Mouse (Mus musculus) hindbrain, embryonic 15.5 days (tissue): ENCODE measurements around the gene Pbx1. TPM values are rescaled to one million over a fixed set of nuclear protein-coding genes. Genes with fewer than 3 reads are reported as not detected.

Experiments used
- ATAC-seq: fragments of 200-750 bp; cut with Nextera tagmentation; 2 replicates; pipeline ENCODE4 v1.8.0; 2017; ENCODE audit warnings: low read depth, moderate number of reproducible peaks, moderate TSS enrichment; ENCODE audit not compliant: low FRiP score
- H3K27ac ChIP-seq: fragments of 300-500 bp; sonication (generic); replicated peaks from 2 replicates; pipeline ENCODE4 v1.5.1; 2015; ENCODE audit warnings: mild to moderate bottlenecking, inconsistent platforms
- H3K27me3 ChIP-seq: fragments of 300-500 bp; sonication (generic); 2 replicates; pipeline ENCODE4 v1.6.1; 2015; ENCODE audit warnings: control low read depth, inconsistent platforms
- H3K36me3 ChIP-seq: fragments of 300-500 bp; sonication (generic); 2 replicates; pipeline ENCODE4 v1.6.1; 2015; ENCODE audit warnings: control low read depth, inconsistent platforms
- H3K4me1 ChIP-seq: fragments of 300-500 bp; sonication (generic); replicated peaks from 2 replicates; pipeline ENCODE4 v1.6.1; 2015; ENCODE audit warnings: control low read depth, inconsistent platforms
- H3K4me2 ChIP-seq: fragments of 300-500 bp; sonication (generic); 2 replicates; pipeline ENCODE4 v1.6.1; 2015; ENCODE audit warnings: moderate library complexity, mild to moderate bottlenecking, inconsistent platforms
- H3K4me3 ChIP-seq: fragments of 300-500 bp; sonication (generic); 2 replicates; pipeline ENCODE4 v1.5.1; 2015; ENCODE audit warnings: mild to moderate bottlenecking, inconsistent platforms
- H3K9ac ChIP-seq: fragments of 300-500 bp; sonication (generic); 2 replicates; pipeline ENCODE4 v1.6.1; 2015; ENCODE audit warnings: inconsistent platforms
- H3K9me3 ChIP-seq: fragments of 300-500 bp; sonication (generic); 2 replicates; pipeline ENCODE4 v1.6.1; 2016; ENCODE audit warnings: control low read depth, inconsistent platforms
- WGBS: fragments of 180-500 bp; shearing (Covaris S2); methylation state at CpG from one replicate; pipeline ENCODE4 v1.1.7; 2015; 5-methylcytosine and 5-hydroxymethylcytosine counted together
- polyA plus RNA-seq: library from polyadenylated mRNA; unstranded; fragments of >200 nt; fragmentation: Nextera tagmentation; extraction: Ambion mirVana; gene quantifications from 2 replicates; pipeline ENCODE4 v1.2.1, GENCODE M21; 2015

Gene Pbx1
- polyA plus RNA-seq, 1 experiment from 2014 or later: 44.2 TPM

DNA sequence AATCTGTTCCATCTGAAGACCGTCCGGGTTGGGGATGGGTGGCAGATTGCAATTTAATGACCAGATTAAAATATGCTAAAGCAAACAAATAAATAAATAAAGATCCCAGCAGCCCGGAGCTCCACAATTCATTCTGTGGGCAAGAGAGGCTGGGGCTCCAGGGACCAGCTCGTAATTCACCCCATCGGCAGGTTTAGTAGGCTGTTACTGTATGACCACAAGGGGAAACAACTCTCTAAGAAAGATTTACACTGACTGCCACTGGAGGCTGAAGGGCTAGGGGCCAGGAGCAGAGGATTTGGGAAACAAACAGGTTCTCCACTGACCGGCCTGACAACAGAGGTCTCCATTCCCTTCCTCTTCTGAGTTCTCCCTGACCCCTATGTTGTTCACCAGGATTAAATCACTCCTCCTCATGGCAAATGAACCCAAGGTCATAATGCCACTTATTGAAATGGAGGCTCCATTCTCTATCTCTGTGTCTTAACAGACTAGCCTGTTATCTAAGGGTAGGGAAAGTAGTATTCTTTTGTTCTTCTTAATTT lies 292.9 kb downstream of the Pbx1 start:
- Histone ChIP-seq H3K4me2 (no peak overlapping the region), H3K27ac (no peak overlapping the region), H3K4me3 (no peak overlapping the region), H3K36me3 (no peaks in the 10 kb centered on the region), H3K4me1 (no peaks in the 10 kb centered on the region), H3K9ac (no peak overlapping the region), H3K9me3 (no peaks in the 10 kb centered on the region), H3K27me3 (no peaks in the 10 kb centered on the region)
- no peak for ATAC-seq
- 74% methylated on average over 6 of the region's 6 CpGs for WGBS

DNA sequence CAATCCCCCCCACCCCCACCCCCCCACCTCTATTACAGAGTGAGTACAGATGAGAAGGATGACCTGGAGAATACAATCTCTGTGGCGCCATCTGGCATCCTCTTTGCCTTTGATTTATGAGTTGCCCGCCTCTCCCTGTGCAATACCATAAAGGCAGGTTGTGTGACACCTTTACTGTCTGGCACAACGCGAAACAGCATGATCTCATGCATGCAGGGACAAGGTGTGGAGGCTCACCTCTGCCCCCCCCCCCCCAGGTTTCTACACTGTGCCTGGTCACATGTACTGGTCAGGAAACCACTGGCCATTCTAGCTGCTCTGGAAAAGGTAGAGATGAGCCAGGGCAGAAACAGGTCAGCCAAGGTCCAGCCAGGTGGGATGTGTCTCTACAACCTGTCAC lies 293.4 kb downstream of the Pbx1 start:
- 86% methylated on average over 4 of the region's 4 CpGs for WGBS
- no peak overlapping the region for H3K4me3 ChIP-seq
- no peak overlapping the region for H3K9ac ChIP-seq
- H3K9me3 ChIP-seq: no peaks in the 10 kb centered on the region
- H3K36me3 ChIP-seq: no peaks in the 10 kb centered on the region
- no peak overlapping the region for H3K27ac ChIP-seq
- H3K4me1 ChIP-seq: no peaks in the 10 kb centered on the region
- no peaks in the 10 kb centered on the region for H3K27me3 ChIP-seq
- ATAC-seq: no peak
- H3K4me2 ChIP-seq: no peak overlapping the region

DNA sequence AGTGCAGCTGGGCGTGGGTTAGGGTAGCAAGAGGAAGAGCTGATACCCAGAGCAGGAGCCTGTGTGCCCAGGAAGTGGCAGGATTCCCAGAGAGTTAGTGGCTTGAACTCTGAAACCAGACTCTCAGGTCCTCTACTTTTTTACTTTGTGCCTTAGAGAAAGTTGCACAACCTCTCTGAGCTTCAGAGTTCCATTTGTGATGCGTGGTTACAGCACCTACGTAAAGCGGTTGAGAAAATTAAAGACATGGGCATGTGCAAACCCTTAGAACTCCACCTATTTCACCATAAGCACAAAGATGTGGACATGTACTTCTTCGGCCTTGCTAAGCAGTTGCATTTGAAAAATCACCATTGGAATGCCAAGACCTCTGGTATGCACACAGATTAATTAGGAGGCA lies 294.2 kb downstream of the Pbx1 start:
- no peak overlapping the region for H3K4me2 ChIP-seq
- no peaks in the 10 kb centered on the region for H3K9me3 ChIP-seq
- H3K27ac ChIP-seq: no peak overlapping the region
- no peaks in the 10 kb centered on the region for H3K27me3 ChIP-seq
- no peak overlapping the region for H3K4me3 ChIP-seq
- H3K36me3 ChIP-seq: no peaks in the 10 kb centered on the region
- 96% methylated on average over 5 of the region's 5 CpGs for WGBS
- H3K4me1 ChIP-seq: no peaks in the 10 kb centered on the region
- no peak for ATAC-seq
- no peak overlapping the region for H3K9ac ChIP-seq

DNA sequence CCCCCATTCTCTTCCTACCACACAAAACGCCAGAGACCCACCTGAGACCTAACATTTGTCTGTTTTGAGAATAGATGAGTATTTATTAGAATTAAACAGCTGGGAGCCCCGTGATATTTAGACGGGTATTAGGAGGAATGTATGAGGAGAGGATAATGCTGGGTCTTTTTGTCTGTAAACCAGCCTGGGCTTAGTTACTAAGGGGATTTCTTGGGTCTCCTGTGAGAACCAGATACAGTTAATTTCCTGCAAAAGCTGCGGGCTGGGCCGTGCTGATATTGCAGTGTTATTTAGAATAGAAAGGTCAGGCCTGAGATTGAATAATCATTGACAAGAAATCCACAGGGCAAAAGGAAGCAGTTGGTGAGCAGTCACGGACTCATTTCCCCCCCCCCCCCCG lies 296.5 kb downstream of the Pbx1 start:
- H3K9me3 ChIP-seq: no peaks in the 10 kb centered on the region
- no peaks in the 10 kb centered on the region for H3K4me1 ChIP-seq
- no peaks in the 10 kb centered on the region for H3K27me3 ChIP-seq
- H3K9ac ChIP-seq: no peak overlapping the region
- no peak overlapping the region for H3K4me2 ChIP-seq
- H3K4me3 ChIP-seq: no peak overlapping the region
- no peak for ATAC-seq
- no peak overlapping the region for H3K27ac ChIP-seq
- WGBS: 55% methylated on average over 6 of the region's 7 CpGs
- no peaks in the 10 kb centered on the region for H3K36me3 ChIP-seq

DNA sequence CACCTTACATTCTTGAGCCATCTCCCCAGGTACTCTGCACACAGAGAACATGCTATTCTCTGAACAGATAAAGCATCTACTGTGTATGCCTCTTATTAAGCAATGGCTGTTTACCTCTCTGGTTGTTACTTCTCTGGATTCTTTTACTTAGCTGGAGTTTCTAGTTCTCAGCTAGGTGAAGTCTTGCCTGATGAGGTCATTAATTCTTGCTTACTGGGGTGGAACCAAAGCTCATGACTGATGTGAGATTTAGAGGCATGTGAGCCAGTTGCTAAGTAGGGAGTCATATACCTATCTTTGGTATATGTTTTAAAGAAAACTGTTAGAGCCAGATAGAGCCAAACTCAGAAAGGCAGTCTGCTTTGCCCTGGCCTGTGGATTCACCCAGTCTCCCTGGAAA lies 298.4 kb downstream of the Pbx1 start:
- Histone ChIP-seq H3K27ac (no peak overlapping the region), H3K4me3 (no peak overlapping the region), H3K9ac (no peak overlapping the region), H3K9me3 (no peaks in the 10 kb centered on the region), H3K36me3 (no peaks in the 10 kb centered on the region), H3K4me1 (no peaks in the 10 kb centered on the region), H3K4me2 (no peak overlapping the region), H3K27me3 (no peaks in the 10 kb centered on the region)
- ATAC-seq: no peak

DNA sequence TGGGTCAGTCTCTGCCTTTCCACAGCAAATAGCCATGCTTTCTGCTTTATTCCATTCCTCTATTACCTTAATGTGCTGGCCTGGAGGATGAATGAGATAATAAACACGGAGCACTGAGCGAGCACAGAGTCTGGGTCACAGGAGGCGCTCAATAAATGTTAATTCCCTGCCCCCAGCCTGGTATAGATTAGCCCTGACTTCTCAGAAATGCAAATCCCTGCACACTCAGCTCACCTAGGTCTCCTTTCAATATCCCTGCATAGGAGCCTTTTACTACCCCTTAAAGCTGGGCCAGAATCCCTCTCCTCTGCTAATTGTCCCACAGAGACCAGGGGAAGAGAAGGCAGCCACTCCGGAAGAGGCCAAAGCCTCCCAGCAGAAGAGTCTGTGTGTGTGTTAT lies 304.1 kb downstream of the Pbx1 start:
- ATAC-seq: peak; percentile 65
- no peaks in the 10 kb centered on the region for H3K27me3 ChIP-seq
- H3K4me1 ChIP-seq: 0 out of 2 replicates have a peak, but pooled peaks cover 6% of the 10 kb centered on the region
- H3K36me3 ChIP-seq: no peaks in the 10 kb centered on the region
- WGBS: 29% methylated on average over 4 of the region's 4 CpGs
- no peak overlapping the region for H3K9ac ChIP-seq
- H3K4me2 ChIP-seq: no peak overlapping the region
- H3K27ac ChIP-seq: no peak overlapping the region
- no peak overlapping the region for H3K4me3 ChIP-seq
- H3K9me3 ChIP-seq: no peaks in the 10 kb centered on the region

DNA sequence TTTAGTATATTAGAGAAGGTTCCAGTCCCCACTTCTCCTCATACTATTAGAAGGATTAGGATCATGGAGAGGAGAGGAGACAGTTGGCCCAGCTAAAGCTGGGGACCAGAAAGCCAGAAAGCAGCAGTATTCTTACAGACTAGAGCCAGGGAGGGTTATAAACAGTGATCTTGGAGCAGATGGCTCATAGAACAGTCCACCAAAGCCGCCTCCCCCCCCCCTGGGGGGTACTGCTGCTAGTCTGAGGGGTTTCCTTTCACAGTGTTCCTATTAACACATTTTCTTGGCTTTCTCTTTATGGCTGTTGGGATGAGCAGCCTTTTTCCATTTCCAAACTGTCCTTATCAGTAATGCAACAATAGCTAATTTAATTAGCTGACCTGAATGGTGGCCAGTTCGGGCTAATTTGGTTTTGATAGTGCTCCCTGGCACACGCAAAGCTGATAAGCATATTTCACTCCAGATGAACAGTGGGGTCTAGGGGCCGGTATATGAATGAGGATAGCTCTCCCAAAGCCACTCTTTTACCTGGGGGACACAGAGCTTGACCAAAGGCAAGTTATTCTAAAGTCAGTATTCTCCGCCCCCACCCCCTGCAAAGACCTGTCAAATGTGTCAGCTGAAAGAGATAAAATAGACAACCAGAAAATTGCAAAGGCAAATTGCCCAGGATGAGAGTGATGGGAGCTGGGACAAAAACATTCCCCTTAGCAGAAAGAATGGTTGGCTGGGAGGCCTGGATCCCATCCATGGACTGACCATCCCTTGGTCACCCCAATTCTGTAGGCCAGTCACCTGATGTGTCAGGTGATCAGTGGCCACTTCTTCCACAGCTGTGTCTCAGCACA lies 307.2 kb downstream of the Pbx1 start:
- no peaks in the 10 kb centered on the region for H3K27me3 ChIP-seq
- no peaks in the 10 kb centered on the region for H3K36me3 ChIP-seq
- 39% methylated on average over 5 of the region's 5 CpGs for WGBS
- no peak overlapping the region for H3K9ac ChIP-seq
- H3K4me3 ChIP-seq: no peak overlapping the region
- H3K4me2 ChIP-seq: no peak overlapping the region
- peak; percentile 57; the same call in 1 of the 2 replicates for ATAC-seq
- H3K27ac ChIP-seq: no peak overlapping the region
- H3K4me1 ChIP-seq: 0 out of 2 replicates have a peak, but pooled peaks cover 6% of the 10 kb centered on the region
- no peaks in the 10 kb centered on the region for H3K9me3 ChIP-seq

DNA sequence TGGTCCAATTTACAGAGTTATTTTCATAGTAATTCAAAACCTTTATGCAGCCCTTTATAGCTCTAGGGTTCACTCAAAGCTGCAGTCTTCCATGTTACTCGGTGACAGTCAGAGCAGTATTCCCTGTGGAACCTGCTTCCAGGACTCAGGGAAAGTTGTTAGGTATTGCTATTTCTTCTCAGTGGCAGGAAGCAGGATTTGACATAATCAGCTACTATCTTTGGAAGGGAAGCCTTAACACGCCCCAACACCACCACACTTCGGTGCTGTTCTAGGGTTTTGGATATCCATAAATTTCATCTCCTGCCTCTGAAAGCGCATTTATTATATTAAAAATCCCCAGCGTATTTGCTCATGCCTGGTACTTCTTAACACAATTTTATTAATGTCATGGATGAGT lies 314.0 kb downstream of the Pbx1 start:
- Histone ChIP-seq H3K4me2 (no peak overlapping the region), H3K36me3 (no peaks in the 10 kb centered on the region), H3K27ac (no peak overlapping the region), H3K4me3 (no peak overlapping the region), H3K9ac (no peak overlapping the region), H3K4me1 (no peaks in the 10 kb centered on the region), H3K9me3 (no peaks in the 10 kb centered on the region), H3K27me3 (no peaks in the 10 kb centered on the region)
- WGBS: 84% methylated on average over 5 of the region's 5 CpGs
- ATAC-seq: no peak

DNA sequence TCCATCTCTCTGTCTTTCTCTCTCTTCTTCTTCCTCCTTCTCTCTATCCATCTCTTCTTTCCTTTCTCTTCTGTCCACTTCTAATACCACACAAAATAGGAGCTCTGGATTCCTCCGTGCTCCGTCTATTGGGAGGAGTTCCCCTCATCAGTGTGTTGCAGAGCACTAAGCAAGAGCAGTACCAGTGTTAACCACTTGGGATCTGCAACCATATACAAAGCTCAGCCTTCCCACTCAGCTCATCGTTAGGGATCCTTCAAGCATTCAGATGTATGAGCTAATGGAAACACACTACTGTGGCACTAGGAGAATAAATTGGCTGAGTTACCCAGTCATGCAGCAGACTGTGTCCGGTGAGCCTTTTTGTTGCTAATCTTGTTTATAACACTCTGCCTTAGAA lies 314.7 kb downstream of the Pbx1 start:
- no peaks in the 10 kb centered on the region for H3K36me3 ChIP-seq
- H3K9me3 ChIP-seq: no peaks in the 10 kb centered on the region
- H3K27ac ChIP-seq: no peak overlapping the region
- no peak for ATAC-seq
- 81% methylated on average over 4 of the region's 4 CpGs for WGBS
- H3K27me3 ChIP-seq: no peaks in the 10 kb centered on the region
- no peak overlapping the region for H3K9ac ChIP-seq
- no peak overlapping the region for H3K4me3 ChIP-seq
- H3K4me2 ChIP-seq: no peak overlapping the region
- no peaks in the 10 kb centered on the region for H3K4me1 ChIP-seq

DNA sequence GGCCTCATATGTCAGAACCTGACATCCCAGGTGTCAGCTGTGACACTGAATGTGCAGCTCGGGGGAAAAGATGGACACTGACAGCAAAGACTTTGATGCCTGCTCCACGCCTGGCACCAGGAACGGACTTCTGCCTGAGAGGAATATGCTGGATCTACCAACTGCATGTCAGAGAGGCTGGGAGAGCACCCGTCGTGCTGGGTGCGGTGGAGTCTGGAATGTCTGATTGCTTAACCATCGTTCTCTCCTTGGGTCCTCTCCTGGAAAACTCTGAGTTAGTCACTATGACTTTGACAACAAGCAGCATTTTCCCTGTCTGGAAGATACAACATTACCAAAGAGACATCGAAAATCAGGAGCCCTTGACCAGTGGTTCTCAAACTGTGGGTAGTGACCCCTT lies 322.3 kb downstream of the Pbx1 start:
- no peak for ATAC-seq
- 89% methylated on average over 8 of the region's 8 CpGs for WGBS
- Histone ChIP-seq H3K4me2 (no peak overlapping the region), H3K9ac (no peak overlapping the region), H3K27me3 (no peaks in the 10 kb centered on the region), H3K4me3 (no peak overlapping the region), H3K9me3 (no peaks in the 10 kb centered on the region), H3K4me1 (no peaks in the 10 kb centered on the region), H3K27ac (no peak overlapping the region), H3K36me3 (no peaks in the 10 kb centered on the region)

DNA sequence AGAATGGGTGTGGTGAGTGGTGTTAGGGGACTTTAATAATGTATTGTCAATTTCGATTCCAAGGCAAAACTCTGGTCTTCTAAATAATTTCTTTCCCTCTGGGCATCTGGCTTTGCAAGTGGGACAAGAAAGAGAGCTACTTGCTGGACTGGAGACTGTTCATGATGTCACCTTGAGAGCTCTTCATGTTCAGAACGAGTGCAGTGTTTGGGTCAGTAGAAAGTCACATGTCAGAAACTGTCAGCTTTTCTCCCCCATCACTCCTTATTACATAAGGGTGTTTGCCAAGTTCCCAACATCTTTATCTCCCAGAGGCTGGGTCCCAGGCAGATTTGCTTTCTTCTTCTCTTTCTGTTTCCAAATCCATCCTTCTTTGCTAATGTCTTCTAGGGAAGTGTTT lies 328.2 kb downstream of the Pbx1 start:
- Histone ChIP-seq H3K4me3 (no peak overlapping the region), H3K4me1 (no peaks in the 10 kb centered on the region), H3K9me3 (0 out of 2 replicates have a peak, but pooled peaks cover 4% of the 10 kb centered on the region), H3K4me2 (no peak overlapping the region), H3K36me3 (no peaks in the 10 kb centered on the region), H3K27ac (no peak overlapping the region), H3K27me3 (no peaks in the 10 kb centered on the region), H3K9ac (no peak overlapping the region)
- no peak for ATAC-seq
- 66% methylated on average over 2 of the region's 2 CpGs for WGBS

DNA sequence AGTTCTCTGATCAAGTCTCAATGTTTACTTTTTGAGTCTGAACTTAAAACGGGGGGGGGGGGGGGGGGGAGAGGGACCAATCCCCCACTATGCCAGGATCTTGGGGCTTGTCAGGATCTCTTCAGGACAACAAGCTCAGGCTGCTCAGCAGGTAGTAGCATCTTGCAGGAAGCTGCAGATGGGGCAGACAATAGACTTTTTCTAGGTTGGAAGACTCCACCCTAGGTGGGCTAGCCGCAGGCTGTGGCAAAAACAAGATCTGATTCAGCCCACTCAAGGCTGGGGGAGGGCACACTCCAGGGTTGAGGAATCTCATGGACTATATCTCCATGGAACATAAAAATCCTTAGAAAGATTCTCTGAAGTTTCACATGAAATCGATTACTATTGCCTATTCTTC lies 330.6 kb downstream of the Pbx1 start:
- Histone ChIP-seq H3K4me1 (no peaks in the 10 kb centered on the region), H3K4me3 (no peak overlapping the region), H3K9ac (no peak overlapping the region), H3K4me2 (no peak overlapping the region), H3K27ac (no peak overlapping the region), H3K27me3 (no peaks in the 10 kb centered on the region), H3K9me3 (0 out of 2 replicates have a peak, but pooled peaks cover 4% of the 10 kb centered on the region), H3K36me3 (no peaks in the 10 kb centered on the region)
- WGBS: 63% methylated on average over 3 of the region's 3 CpGs
- ATAC-seq: no peak
